Comparison of ENCODE assay signal across 15 mouse cellular contexts in genomic region chr3:139950016-139950705, GRCm38 (mm10).
DNase-seq lines count a peak whose midpoint lies in the region; ATAC-seq lines count a peak whose summit lies in the region.
"Had no signal": no experiment of that assay in that cellular context is flagged by ENCODE, and none has a peak within 500 bp of the region (broad histone marks: within the 10 kb centered on the region; RNA-seq: fewer than 3 reads in every experiment).

No protein-coding gene starts in this region.

- ATAC-seq in cerebellum, adult (ENCODE audit: insufficient number of reproducible peaks, low FRiP score, low TSS enrichment) = peak; percentile 79
- ATAC-seq: midbrain, embryonic 15.5 days had no signal

- peak; percentile 8 for DNase-seq in layer of hippocampus, adult 9-11 months
- no peak for DNase-seq in layer of hippocampus, adult 9-10 months (ENCODE audit: low spot score)
- peak; percentile 46 to 59 for DNase-seq in cerebellum, adult 18-20 months
- peak; percentile 49 to 67 for DNase-seq in cerebellum, postnatal 25 days
- no peak for DNase-seq in adrenal gland, postnatal 4 days (ENCODE audit: low spot score in 2 of 2)
- DNase-seq in left cerebral cortex, adult 11 months (ENCODE audit: low spot score) = no peak
- DNase-seq: adrenal gland, adult 2 months; gastrocnemius, adult 2 months; heart, postnatal 14 days; kidney, adult 9 months; layer of hippocampus, postnatal 36 days; liver; lung, postnatal 14 days had no signal

Comparison
In these comparisons a context has a peak if more than half of its experiments do, and no peak if none do; other contexts are left out.
1. DNase-seq: peak in layer of hippocampus, adult 9-11 months (single experiment), cerebellum, adult 18-20 months (2 of 2) and cerebellum, postnatal 25 days (2 of 2); none in layer of hippocampus, adult 9-10 months (single experiment), adrenal gland, postnatal 4 days (0 of 2) and left cerebral cortex, adult 11 months (single experiment).